ENCODE assay signal across 21 mouse cellular contexts in the genomic region with DNA sequence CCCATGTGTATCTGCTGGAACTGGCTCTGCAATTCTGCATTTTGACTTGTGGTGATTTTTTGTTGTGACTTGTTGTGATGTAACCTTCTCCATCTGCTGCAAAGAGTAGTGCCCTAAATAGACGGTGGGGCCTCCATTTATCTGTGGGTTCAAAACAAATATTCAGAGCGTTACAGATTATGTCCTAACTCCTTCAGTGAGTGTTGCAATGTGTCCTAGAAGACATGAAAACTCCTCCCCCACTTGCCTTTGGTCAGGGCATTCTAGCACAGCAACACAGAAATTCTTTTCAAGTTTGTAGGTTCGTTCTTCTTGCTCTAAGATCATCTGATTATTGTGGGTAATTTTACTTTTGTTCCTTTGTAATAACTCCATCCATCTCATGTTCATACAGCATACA.
DNase-seq lines count a peak whose midpoint lies in the region; ATAC-seq and TF ChIP-seq lines count a peak whose summit lies in the region.
"Had no signal": no experiment of that assay in that cellular context is flagged by ENCODE, and none has a peak within 500 bp of the region (broad histone marks: within the 10 kb centered on the region; RNA-seq: fewer than 3 reads in every experiment).

No protein-coding gene starts in this region.

- intact Hi-C loops in left cerebral cortex, adult 2 months (cut with DNase I), result no loop called here

- 0 out of 2 replicates have a peak overlapping the region, but pooled peaks have one; percentile 69 for H3K4me2 ChIP-seq in heart, postnatal 0 days (ENCODE audit: low read depth, low read length)
- H3K4me2 ChIP-seq in lung, embryonic 15.5 days, result no peak overlapping the region
- no peak overlapping the region for H3K4me2 ChIP-seq in stomach, postnatal 0 days (replicated peaks; ENCODE audit: low read depth)
- H3K4me2 ChIP-seq: forebrain, embryonic 13.5 days; hindbrain, embryonic 12.5 days; limb, embryonic 12.5 days; liver, embryonic 11.5 days; midbrain, embryonic 13.5 days had no signal

- WGBS in heart, postnatal 0 days, result 35% methylated on average over 3 of the region's 3 CpGs
- 25% methylated on average over 3 of the region's 3 CpGs for WGBS in lung, embryonic 15.5 days
- 41% methylated on average over 3 of the region's 3 CpGs for WGBS in stomach, postnatal 0 days

- H3K9me3 ChIP-seq in heart, postnatal 0 days (replicated peaks; ENCODE audit: control insufficient read depth, low read length), result no peaks in the 10 kb centered on the region
- no peaks in the 10 kb centered on the region for H3K9me3 ChIP-seq in lung, embryonic 15.5 days
- H3K9me3 ChIP-seq in stomach, postnatal 0 days (ENCODE audit: control insufficient read depth, low read length), result no peaks in the 10 kb centered on the region
- H3K9me3 ChIP-seq: forebrain, embryonic 13.5 days; hindbrain, embryonic 12.5 days; limb, embryonic 12.5 days; midbrain, embryonic 13.5 days had no signal

- DNase-seq in heart, postnatal 0 days (ENCODE audit: low spot score), result no peak
- DNase-seq in heart, adult 18-20 months, result no peak
- no peak for DNase-seq in lung, postnatal 25 days (ENCODE audit: low spot score)
- DNase-seq in gonadal fat pad, adult 2 months (ENCODE audit: low read depth), result peak; percentile 12
- DNase-seq in stomach, postnatal 0 days (ENCODE audit: low spot score), result peak; percentile 2
- DNase-seq in left cerebral cortex, adult 2 months (ENCODE audit: extremely low spot score in 1 of 2, low spot score in 2 of 2), result no peak
- DNase-seq: adrenal gland, postnatal 10 days; cerebellum, adult 8-10 months; cerebellum, postnatal 25 days; gastrocnemius, postnatal 10 days; kidney, postnatal 14 days; thymus, postnatal 25 days had no signal

- no peak overlapping the region for H3K9ac ChIP-seq in heart, postnatal 0 days (replicated peaks; ENCODE audit: low read depth, low read length)
- H3K9ac ChIP-seq in lung, embryonic 15.5 days, result no peak overlapping the region
- H3K9ac ChIP-seq in stomach, postnatal 0 days (ENCODE audit: low read length), result no peak overlapping the region
- H3K9ac ChIP-seq: forebrain, embryonic 13.5 days; hindbrain, embryonic 12.5 days; limb, embryonic 12.5 days; midbrain, embryonic 13.5 days had no signal

- no peak overlapping the region for H3K27ac ChIP-seq in heart, postnatal 0 days (ENCODE audit: low read depth)
- H3K27ac ChIP-seq in lung, embryonic 15.5 days, result peak overlapping the region; percentile 37
- no peak overlapping the region for H3K27ac ChIP-seq in stomach, postnatal 0 days (replicated peaks)
- H3K27ac ChIP-seq in left cerebral cortex, adult 2 months, result no peak overlapping the region
- H3K27ac ChIP-seq: forebrain, embryonic 13.5 days; hindbrain, embryonic 12.5 days; hindbrain, postnatal 0 days; limb, embryonic 12.5 days; midbrain, embryonic 13.5 days had no signal

- peaks cover 25% of the 10 kb centered on the region for H3K4me1 ChIP-seq in heart, postnatal 0 days (ENCODE audit: control insufficient read depth, insufficient read depth)
- H3K4me1 ChIP-seq in lung, embryonic 15.5 days, result peaks cover 16% of the 10 kb centered on the region
- no peaks in the 10 kb centered on the region for H3K4me1 ChIP-seq in stomach, postnatal 0 days (replicated peaks; ENCODE audit: control insufficient read depth, insufficient read depth)
- H3K4me1 ChIP-seq: forebrain, embryonic 13.5 days; hindbrain, embryonic 12.5 days had no signal

- ATAC-seq in heart, postnatal 0 days (ENCODE audit: insufficient read depth, low read depth), result no peak
- ATAC-seq in lung, embryonic 15.5 days (ENCODE audit: borderline replicate concordance, extremely low read depth, low FRiP score, low TSS enrichment), result peak; percentile 36; the same call in 1 of the 2 replicates
- no peak for ATAC-seq in stomach, postnatal 0 days (ENCODE audit: low FRiP score, low TSS enrichment)
- ATAC-seq: forebrain, embryonic 13.5 days; hindbrain, postnatal 0 days; intestine, postnatal 0 days; midbrain, embryonic 13.5 days; Patski had no signal

- H3K4me3 ChIP-seq in heart, postnatal 0 days (ENCODE audit: low read depth, low read length), result no peak overlapping the region
- no peak overlapping the region for H3K4me3 ChIP-seq in lung, embryonic 15.5 days
- H3K4me3 ChIP-seq in stomach, postnatal 0 days (ENCODE audit: low read depth, low read length), result no peak overlapping the region
- H3K4me3 ChIP-seq in left cerebral cortex, adult 2 months, result no peak overlapping the region
- H3K4me3 ChIP-seq: forebrain, embryonic 13.5 days; hindbrain, embryonic 12.5 days; limb, embryonic 12.5 days; midbrain, embryonic 13.5 days had no signal

- no peaks in the 10 kb centered on the region for H3K27me3 ChIP-seq in heart, postnatal 0 days (ENCODE audit: control insufficient read depth, insufficient read depth, low read length)
- no peaks in the 10 kb centered on the region for H3K27me3 ChIP-seq in lung, embryonic 15.5 days
- no peaks in the 10 kb centered on the region for H3K27me3 ChIP-seq in stomach, postnatal 0 days (ENCODE audit: control insufficient read depth, insufficient read depth, low read length)
- H3K27me3 ChIP-seq: forebrain, embryonic 13.5 days; hindbrain, embryonic 12.5 days; limb, embryonic 12.5 days; midbrain, embryonic 13.5 days had no signal

- TF ChIP-seq EP300 in heart, postnatal 0 days (IDR thresholded peaks at IDR 0.05; ENCODE audit: low read depth), result no peak
- TF ChIP-seq EP300 in stomach, postnatal 0 days (optimal IDR thresholded peaks at IDR 0.05), result no peak

- 0 out of 2 replicates have a peak, but pooled peaks cover 4% of the 10 kb centered on the region for H3K36me3 ChIP-seq in heart, postnatal 0 days (replicated peaks; ENCODE audit: control insufficient read depth, insufficient read depth, low read length)
- no peaks in the 10 kb centered on the region for H3K36me3 ChIP-seq in lung, embryonic 15.5 days
- H3K36me3 ChIP-seq in stomach, postnatal 0 days (ENCODE audit: control insufficient read depth, insufficient read depth, low read length), result no peaks in the 10 kb centered on the region
- H3K36me3 ChIP-seq: hindbrain, embryonic 12.5 days; limb, embryonic 12.5 days; midbrain, embryonic 13.5 days had no signal

- TF ChIP-seq CTCF in heart, postnatal 0 days (IDR thresholded peaks at IDR 0.05; ENCODE audit: low read depth), result no peak
- no peak for TF ChIP-seq CTCF in stomach, postnatal 0 days (IDR thresholded peaks at IDR 0.05; ENCODE audit: low read depth)
- no peak for TF ChIP-seq CTCF in left cerebral cortex, adult 2 months (IDR thresholded peaks at IDR 0.05)

Comparison
In these comparisons a context has a peak if more than half of its experiments do, and no peak if none do; other contexts are left out.
1. DNase-seq: peak in gonadal fat pad, adult 2 months (single experiment) and stomach, postnatal 0 days (single experiment); none in heart, postnatal 0 days (single experiment), heart, adult 18-20 months (0 of 2), lung, postnatal 25 days (single experiment) and left cerebral cortex, adult 2 months (0 of 2).